Mouse (Mus musculus): Measurements from ENCODE around the gene Gm15557. TPM values are rescaled to one million over a fixed set of nuclear protein-coding genes. Genes with fewer than 3 reads are reported as not detected.
"Not testable (repeated sequence)": the region's sequence is repeated elsewhere in the genome, so short reads cannot be mapped to it uniquely, and the experiment has no call there.

Gene Gm15557
- not detected in 2 replicates for polyA plus RNA-seq (2012; ENCODE audit: insufficient read depth, insufficient read length, missing spikeins)

DNA sequence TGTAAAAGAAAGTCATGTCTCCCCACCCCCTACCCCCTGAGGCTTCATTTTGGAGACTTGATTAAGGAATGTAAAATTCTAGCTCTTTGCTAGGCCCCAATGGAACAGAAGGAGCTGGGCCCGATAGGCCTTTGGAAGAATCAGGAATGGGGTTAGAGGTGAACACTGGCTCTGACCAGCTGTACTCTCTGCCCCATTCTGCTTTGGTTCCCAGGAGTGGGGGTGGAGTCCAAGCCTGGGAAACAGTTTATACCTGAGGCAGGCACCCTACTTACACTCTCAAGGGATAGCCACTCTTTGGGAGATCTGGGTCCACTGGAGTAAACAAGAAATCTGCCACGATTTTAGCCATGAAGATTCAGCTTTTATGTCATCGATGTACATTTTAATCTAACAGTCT, at the start of gene Gm15557:
Gm15557 (plus strand) TSS at position 48 of the 400 bp plus-strand sequence.
- TF ChIP-seq POLR2A (IDR thresholded peaks at IDR 0.05; ENCODE audit: borderline replicate concordance, low read depth, low read length), result no peak
- TF ChIP-seq CTCF (IDR thresholded peaks at IDR 0.05; ENCODE audit: low read depth, low read length), result no peak
- Histone ChIP-seq H3K4me3 (ENCODE audit: insufficient read depth, low read length) (no peak within 1 kb of the TSS), H3K4me1 (ENCODE audit: control insufficient read depth, insufficient read depth, low read length) (peaks cover 9% of the 10 kb centered on the region), H3K27ac (ENCODE audit: insufficient read depth, low read depth, low read length) (no peak within 1 kb of the TSS)

- no peak overlapping the region for H3K4me3 ChIP-seq (ENCODE audit: insufficient read depth, low read length)
- no peak overlapping the region for H3K27ac ChIP-seq (ENCODE audit: insufficient read depth, low read depth, low read length)
- TF ChIP-seq CTCF (IDR thresholded peaks at IDR 0.05; ENCODE audit: low read depth, low read length) (no peak), POLR2A (IDR thresholded peaks at IDR 0.05; ENCODE audit: borderline replicate concordance, low read depth, low read length) (no peak)
- H3K4me1 ChIP-seq (ENCODE audit: control insufficient read depth, insufficient read depth, low read length), result no peaks in the 10 kb centered on the region
Observed at GRCm38 (mm10) chr2:155894307-155895045, 46.1 kb upstream of the Gm15557 start.

DNA sequence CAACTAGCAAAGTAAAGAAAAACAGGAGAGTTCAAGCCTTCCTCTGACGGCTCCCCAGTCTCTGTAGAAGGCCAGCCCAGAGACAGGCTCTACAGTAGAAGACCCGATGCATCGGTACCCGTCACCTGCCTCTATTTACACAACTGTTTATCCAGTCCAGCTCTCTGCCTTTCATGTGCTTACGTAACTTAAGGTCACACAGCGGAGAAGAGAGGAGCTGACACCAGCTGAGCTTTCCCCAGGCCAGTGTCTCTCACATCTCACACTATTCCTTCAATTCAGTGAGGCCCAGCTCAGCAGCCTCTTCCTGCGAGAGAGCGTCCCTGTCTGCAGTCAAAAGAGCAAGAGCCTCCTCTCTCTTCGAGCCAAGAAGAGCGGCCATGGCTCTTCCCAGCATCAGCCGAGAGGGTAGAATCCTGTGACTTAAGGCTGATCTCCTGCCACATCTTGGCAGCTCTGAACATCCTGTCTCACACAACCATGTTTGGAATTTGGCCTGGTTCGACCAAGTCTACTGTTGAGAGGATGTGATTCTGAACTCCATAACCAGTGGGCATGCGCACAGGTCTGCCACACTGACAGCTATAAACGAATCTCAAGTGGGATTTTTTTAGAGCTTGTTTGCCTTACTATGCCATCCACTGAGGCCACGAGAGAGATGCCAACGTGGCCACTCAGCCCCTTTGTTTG, 45.3 kb upstream of the Gm15557 start:
- H3K4me1 ChIP-seq (ENCODE audit: control insufficient read depth, insufficient read depth, low read length), result no peaks in the 10 kb centered on the region
- no peak overlapping the region for H3K4me3 ChIP-seq (ENCODE audit: insufficient read depth, low read length)
- no peak overlapping the region for H3K27ac ChIP-seq (ENCODE audit: insufficient read depth, low read depth, low read length)
- no peak for TF ChIP-seq POLR2A (IDR thresholded peaks at IDR 0.05; ENCODE audit: borderline replicate concordance, low read depth, low read length)

DNA sequence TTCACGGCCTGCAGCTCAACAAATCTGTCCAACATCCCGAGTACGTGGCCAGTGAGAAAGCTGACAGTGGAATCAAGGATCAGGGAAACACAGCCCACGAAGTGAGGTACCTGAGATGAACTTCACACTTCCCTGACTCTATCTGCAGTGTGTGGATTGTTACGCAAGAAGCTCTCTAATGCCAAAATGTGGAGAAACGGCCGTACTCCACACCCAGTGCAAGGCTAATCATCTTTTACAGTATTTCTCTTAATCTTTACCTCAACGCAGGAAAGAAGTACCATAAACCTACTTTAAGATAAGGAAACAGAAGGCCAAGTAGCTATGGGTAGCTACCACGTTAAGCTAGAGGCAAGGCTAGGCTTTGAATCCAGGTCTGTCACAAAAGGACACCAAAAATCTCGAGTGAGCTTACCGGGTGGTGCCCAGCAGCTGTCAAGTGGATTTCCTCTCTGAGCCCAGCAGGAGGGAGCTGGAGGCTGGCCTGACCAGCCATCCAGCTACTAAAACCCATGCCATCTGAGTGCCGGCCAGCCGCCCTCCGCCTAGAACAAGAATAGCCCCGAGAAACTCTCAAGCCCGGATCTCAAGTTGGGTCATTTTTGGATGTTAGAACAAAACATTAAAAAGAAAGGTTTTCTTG, 37.4 kb upstream of the Gm15557 start:
- Histone ChIP-seq H3K4me3 (ENCODE audit: insufficient read depth, low read length) (no peak overlapping the region), H3K4me1 (ENCODE audit: control insufficient read depth, insufficient read depth, low read length) (no peaks in the 10 kb centered on the region), H3K27ac (ENCODE audit: insufficient read depth, low read depth, low read length) (no peak overlapping the region)
- no peak for TF ChIP-seq POLR2A (IDR thresholded peaks at IDR 0.05; ENCODE audit: borderline replicate concordance, low read depth, low read length)
- TF ChIP-seq CTCF (IDR thresholded peaks at IDR 0.05; ENCODE audit: low read depth, low read length), result no peak

DNA sequence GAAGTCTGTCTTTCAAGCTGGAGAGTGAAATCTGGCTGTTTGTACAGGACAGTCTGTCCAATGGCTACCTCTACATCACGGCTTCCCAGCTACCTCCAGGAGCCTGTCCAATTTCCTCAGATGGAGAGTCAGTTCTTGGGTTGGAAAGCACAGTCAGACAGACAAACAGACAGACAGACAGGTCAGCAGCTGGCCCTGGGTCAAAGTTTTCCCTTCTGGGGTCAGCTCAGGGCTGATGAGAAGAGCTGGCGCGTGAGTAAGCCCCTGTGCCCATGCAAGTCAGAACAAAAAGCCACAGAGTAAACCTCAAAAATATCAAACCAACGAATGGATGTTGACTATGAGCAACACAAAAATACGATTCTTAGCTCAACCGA, 36.9 kb upstream of the Gm15557 start:
- TF ChIP-seq POLR2A (IDR thresholded peaks at IDR 0.05; ENCODE audit: borderline replicate concordance, low read depth, low read length) (no peak), CTCF (IDR thresholded peaks at IDR 0.05; ENCODE audit: low read depth, low read length) (no peak)
- Histone ChIP-seq H3K27ac (ENCODE audit: insufficient read depth, low read depth, low read length) (no peak overlapping the region), H3K4me1 (ENCODE audit: control insufficient read depth, insufficient read depth, low read length) (no peaks in the 10 kb centered on the region)

DNA sequence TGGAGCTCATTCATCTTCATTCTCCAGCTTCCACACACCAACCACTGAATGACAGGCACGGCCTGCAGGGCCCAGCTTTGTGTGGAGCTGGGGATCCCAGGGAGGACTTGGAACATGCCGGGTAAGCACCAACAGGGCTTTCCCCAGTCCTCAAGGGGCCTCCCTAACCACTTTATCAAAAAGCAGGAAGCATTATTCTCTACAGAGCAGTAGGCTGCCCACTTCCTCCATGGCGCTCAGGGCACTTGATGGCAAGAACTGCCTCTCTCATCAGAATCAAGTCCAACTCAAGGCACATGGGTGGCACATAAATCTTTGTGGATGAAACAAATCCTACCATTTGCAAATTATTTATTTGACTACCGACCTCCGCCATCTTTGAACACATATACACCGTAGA, 25.8 kb upstream of the Gm15557 start:
- Histone ChIP-seq H3K27ac (ENCODE audit: insufficient read depth, low read depth, low read length) (peak overlapping the region; percentile 23; the same call in 1 of the 2 replicates), H3K4me1 (ENCODE audit: control insufficient read depth, insufficient read depth, low read length) (peaks cover 15% of the 10 kb centered on the region), H3K4me3 (ENCODE audit: insufficient read depth, low read length) (no peak overlapping the region)
- TF ChIP-seq CTCF (IDR thresholded peaks at IDR 0.05; ENCODE audit: low read depth, low read length), result no peak
- TF ChIP-seq POLR2A (IDR thresholded peaks at IDR 0.05; ENCODE audit: borderline replicate concordance, low read depth, low read length), result no peak

More for the DNA sequence above, 36.9 kb upstream of the Gm15557 start:
- H3K4me3 ChIP-seq (ENCODE audit: insufficient read depth, low read length), result no peak overlapping the region

DNA sequence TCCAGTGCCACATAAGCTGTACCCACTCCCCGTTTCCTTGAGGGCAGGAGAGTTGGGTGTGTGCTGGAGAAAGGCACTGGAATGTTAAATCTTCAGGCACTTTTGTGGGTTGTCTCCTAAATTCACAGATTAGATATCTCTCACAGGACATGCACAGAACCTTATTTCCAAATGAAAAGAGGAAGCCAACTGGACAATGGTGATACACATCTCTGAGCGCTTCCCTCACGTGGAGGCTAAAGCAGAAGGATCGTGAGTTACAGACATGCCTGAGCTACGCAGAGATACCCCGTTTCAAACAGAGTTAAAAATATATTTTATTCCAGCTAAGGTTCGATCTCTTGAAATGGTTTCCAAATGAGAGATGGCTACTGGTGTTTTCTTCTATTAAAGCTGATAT, 17.4 kb upstream of the Gm15557 start:
- TF ChIP-seq POLR2A (IDR thresholded peaks at IDR 0.05; ENCODE audit: borderline replicate concordance, low read depth, low read length) (no peak), CTCF (IDR thresholded peaks at IDR 0.05; ENCODE audit: low read depth, low read length) (no peak)
- no peak overlapping the region for H3K27ac ChIP-seq (ENCODE audit: insufficient read depth, low read depth, low read length)
- peaks cover 28% of the 10 kb centered on the region for H3K4me1 ChIP-seq (ENCODE audit: control insufficient read depth, insufficient read depth, low read length)
- no peak overlapping the region for H3K4me3 ChIP-seq (ENCODE audit: insufficient read depth, low read length)

DNA sequence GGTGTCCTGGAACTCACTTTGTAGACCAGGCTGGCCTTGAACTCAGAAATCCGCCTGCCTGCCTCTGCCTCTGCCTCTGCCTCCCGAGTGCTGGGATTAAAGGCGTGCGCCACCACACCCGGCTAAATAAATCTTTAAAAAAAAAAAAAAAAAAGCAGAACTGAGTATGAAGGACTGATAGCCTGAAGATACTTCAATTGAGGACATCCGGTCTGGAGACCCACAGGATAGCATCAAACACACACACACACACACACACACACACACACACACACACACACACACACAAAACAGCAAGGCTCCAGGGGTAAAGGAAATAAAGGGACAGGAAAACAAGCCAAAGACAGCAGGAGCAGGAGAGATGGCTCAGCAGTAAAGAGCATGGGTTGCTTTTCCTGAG, 15.3 kb upstream of the Gm15557 start:
- peaks cover 32% of the 10 kb centered on the region for H3K4me1 ChIP-seq (ENCODE audit: control insufficient read depth, insufficient read depth, low read length)
- H3K27ac ChIP-seq (ENCODE audit: insufficient read depth, low read depth, low read length); H3K4me3 ChIP-seq (ENCODE audit: insufficient read depth, low read length): not testable (repeated sequence)

GRCm38 (mm10) chr2:155928711-155929345, 11.7 kb upstream of the Gm15557 start:
- H3K4me3 ChIP-seq (ENCODE audit: insufficient read depth, low read length), result peak overlapping the region; percentile 64
- peaks cover 31% of the 10 kb centered on the region for H3K4me1 ChIP-seq (ENCODE audit: control insufficient read depth, insufficient read depth, low read length)
- no peak for TF ChIP-seq POLR2A (IDR thresholded peaks at IDR 0.05; ENCODE audit: borderline replicate concordance, low read depth, low read length)
- no peak for TF ChIP-seq CTCF (IDR thresholded peaks at IDR 0.05; ENCODE audit: low read depth, low read length)
- peak overlapping the region; percentile 80 for H3K27ac ChIP-seq (ENCODE audit: insufficient read depth, low read depth, low read length)
